15 mouse cellular contexts compared by ENCODE assay signal in genomic region chr11:88623671-88624070, GRCm38 (mm10).
DNase-seq lines count a peak whose midpoint lies in the region; ATAC-seq and TF ChIP-seq lines count a peak whose summit lies in the region.
"Had no signal": no experiment of that assay in that cellular context is flagged by ENCODE, and none has a peak within 500 bp of the region (broad histone marks: within the 10 kb centered on the region; RNA-seq: fewer than 3 reads in every experiment).

No protein-coding gene starts in this region.

- TF ChIP-seq EP300 in heart, postnatal 0 days (IDR thresholded peaks at IDR 0.05; ENCODE audit: low read depth), result no peak
- no peak for TF ChIP-seq EP300 in ES-Bruce4 (IDR thresholded peaks at IDR 0.05; ENCODE audit: insufficient read depth, low read depth, low read length)

- 61% methylated on average over 6 of the region's 6 CpGs for WGBS in heart, postnatal 0 days
- WGBS in intestine, embryonic 15.5 days, result 71% methylated on average over 6 of the region's 6 CpGs
- WGBS in kidney, postnatal 0 days, result 47% methylated on average over 6 of the region's 6 CpGs

- H3K27ac ChIP-seq in heart, postnatal 0 days (ENCODE audit: low read depth), result peak overlapping the region; percentile 8; the same call in 1 of the 2 replicates
- peak overlapping the region; percentile 55 for H3K27ac ChIP-seq in ES-Bruce4 (ENCODE audit: insufficient read depth, low read length)
- H3K27ac ChIP-seq in intestine, embryonic 15.5 days, result no peak overlapping the region
- no peak overlapping the region; the same call in 1 of the 2 replicates for H3K27ac ChIP-seq in kidney, postnatal 0 days
- H3K27ac ChIP-seq: hindbrain, embryonic 12.5 days; liver, embryonic 13.5 days had no signal

- TF ChIP-seq POLR2A in ES-Bruce4 (IDR thresholded peaks at IDR 0.05; ENCODE audit: insufficient read depth, low read length), result no peak

- H3K4me1 ChIP-seq in heart, postnatal 0 days (ENCODE audit: control insufficient read depth, insufficient read depth), result peaks cover 67% of the 10 kb centered on the region
- H3K4me1 ChIP-seq in ES-Bruce4 (ENCODE audit: control insufficient read depth, insufficient read depth, low read length), result peaks cover 25% of the 10 kb centered on the region
- H3K4me1 ChIP-seq in intestine, embryonic 15.5 days (replicated peaks), result peaks cover 53% of the 10 kb centered on the region
- peaks cover 79% of the 10 kb centered on the region for H3K4me1 ChIP-seq in kidney, postnatal 0 days (replicated peaks; ENCODE audit: insufficient read depth, low read length)

- intact Hi-C loops in heart, postnatal 36 days (cut with DNase I), result loop anchor here (2.0 kb wide), 1 partner anchor 93 kb away; no protein-coding TSS in a partner anchor

- H3K4me2 ChIP-seq in heart, postnatal 0 days (ENCODE audit: low read depth, low read length), result no peak overlapping the region
- no peak overlapping the region for H3K4me2 ChIP-seq in intestine, embryonic 15.5 days (replicated peaks)
- H3K4me2 ChIP-seq in kidney, postnatal 0 days (ENCODE audit: low read length), result no peak overlapping the region
- H3K4me2 ChIP-seq: forebrain, embryonic 15.5 days; hindbrain, embryonic 12.5 days; liver, embryonic 13.5 days; neural tube, embryonic 15.5 days had no signal

- no peaks in the 10 kb centered on the region for H3K9me3 ChIP-seq in heart, postnatal 0 days (replicated peaks; ENCODE audit: control insufficient read depth, low read length)
- H3K9me3 ChIP-seq in ES-Bruce4 (replicated peaks; ENCODE audit: control insufficient read depth, insufficient read depth, low read length, poor library complexity, severe bottlenecking), result no peaks in the 10 kb centered on the region
- no peaks in the 10 kb centered on the region for H3K9me3 ChIP-seq in intestine, embryonic 15.5 days
- no peaks in the 10 kb centered on the region for H3K9me3 ChIP-seq in kidney, postnatal 0 days (replicated peaks; ENCODE audit: low read length)
- H3K9me3 ChIP-seq: forebrain, embryonic 15.5 days; hindbrain, embryonic 12.5 days; liver, embryonic 13.5 days; megakaryocyte, embryonic 14.5 days; neural tube, embryonic 15.5 days had no signal

- no peaks in the 10 kb centered on the region for H3K27me3 ChIP-seq in heart, postnatal 0 days (ENCODE audit: control insufficient read depth, insufficient read depth, low read length)
- no peaks in the 10 kb centered on the region for H3K27me3 ChIP-seq in ES-Bruce4 (ENCODE audit: control insufficient read depth, insufficient read depth, low read length, poor library complexity, severe bottlenecking)
- H3K27me3 ChIP-seq in intestine, embryonic 15.5 days (replicated peaks), result no peaks in the 10 kb centered on the region
- H3K27me3 ChIP-seq in kidney, postnatal 0 days (ENCODE audit: insufficient read depth, low read length), result no peaks in the 10 kb centered on the region
- H3K27me3 ChIP-seq: CH12.LX; forebrain, embryonic 15.5 days; hindbrain, embryonic 12.5 days; liver, embryonic 13.5 days; megakaryocyte, embryonic 14.5 days; neural tube, embryonic 15.5 days had no signal

- no peak for ATAC-seq in heart, postnatal 0 days (ENCODE audit: insufficient read depth, low read depth)
- ATAC-seq in intestine, embryonic 15.5 days, result peak; percentile 54; the same call in 1 of the 2 replicates
- ATAC-seq in kidney, postnatal 0 days (replicated peaks; ENCODE audit: low FRiP score, low read depth), result no peak
- ATAC-seq: forebrain, embryonic 15.5 days had no signal

- no peak overlapping the region for H3K9ac ChIP-seq in heart, postnatal 0 days (replicated peaks; ENCODE audit: low read depth, low read length)
- peak overlapping the region; percentile 30 for H3K9ac ChIP-seq in ES-Bruce4 (ENCODE audit: low read depth, poor library complexity, severe bottlenecking)
- no peak overlapping the region for H3K9ac ChIP-seq in intestine, embryonic 15.5 days
- H3K9ac ChIP-seq in kidney, postnatal 0 days (ENCODE audit: low read depth, low read length), result no peak overlapping the region
- H3K9ac ChIP-seq: forebrain, embryonic 15.5 days; hindbrain, embryonic 12.5 days; liver, embryonic 13.5 days; neural tube, embryonic 15.5 days had no signal

- H3K36me3 ChIP-seq in heart, postnatal 0 days (replicated peaks; ENCODE audit: control insufficient read depth, insufficient read depth, low read length), result no peaks in the 10 kb centered on the region
- no peaks in the 10 kb centered on the region for H3K36me3 ChIP-seq in ES-Bruce4 (ENCODE audit: control insufficient read depth, insufficient read depth, low read length, poor library complexity, severe bottlenecking)
- H3K36me3 ChIP-seq in intestine, embryonic 15.5 days, result no peaks in the 10 kb centered on the region
- H3K36me3 ChIP-seq in kidney, postnatal 0 days (ENCODE audit: insufficient read depth, low read length), result no peaks in the 10 kb centered on the region
- H3K36me3 ChIP-seq: forebrain, embryonic 15.5 days; hindbrain, embryonic 12.5 days; liver, embryonic 13.5 days; neural tube, embryonic 15.5 days had no signal

- no peak for DNase-seq in heart, postnatal 0 days (ENCODE audit: low spot score)
- DNase-seq in heart, postnatal 36 days, result no peak
- no peak for DNase-seq in kidney, postnatal 0 days (ENCODE audit: low spot score)
- DNase-seq in cerebellum, adult 8-10 months, result no peak
- DNase-seq in urinary bladder, postnatal 25 days (ENCODE audit: low spot score), result no peak
- DNase-seq: adrenal gland, postnatal 25 days; gastrocnemius, postnatal 25 days; liver, embryonic 13.5 days had no signal

- no peak overlapping the region for H3K4me3 ChIP-seq in heart, postnatal 0 days (ENCODE audit: low read depth, low read length)
- H3K4me3 ChIP-seq in ES-Bruce4 (ENCODE audit: low read depth, low read length), result no peak overlapping the region
- H3K4me3 ChIP-seq in intestine, embryonic 15.5 days (replicated peaks), result no peak overlapping the region
- no peak overlapping the region for H3K4me3 ChIP-seq in kidney, postnatal 0 days (replicated peaks; ENCODE audit: low read depth, low read length)
- H3K4me3 ChIP-seq: forebrain, embryonic 15.5 days; hindbrain, embryonic 12.5 days; liver, embryonic 13.5 days; megakaryocyte, embryonic 14.5 days; neural tube, embryonic 15.5 days had no signal

- TF ChIP-seq CTCF in heart, postnatal 0 days (IDR thresholded peaks at IDR 0.05; ENCODE audit: low read depth), result no peak
- TF ChIP-seq CTCF in ES-Bruce4 (IDR thresholded peaks at IDR 0.05; ENCODE audit: low read depth, low read length), result no peak
- peak; percentile 6; the same call in 1 of the 2 replicates for TF ChIP-seq CTCF in kidney, postnatal 0 days (IDR thresholded peaks at IDR 0.05; ENCODE audit: low read depth)

Comparison
In these comparisons a context has a peak if more than half of its experiments do, and no peak if none do; other contexts are left out.
1. H3K27ac ChIP-seq: peak in heart, postnatal 0 days (single experiment) and ES-Bruce4 (single experiment); none in intestine, embryonic 15.5 days (single experiment) and kidney, postnatal 0 days (single experiment).